ENCODE assay signal across 10 mouse cellular contexts in the genomic region with DNA sequence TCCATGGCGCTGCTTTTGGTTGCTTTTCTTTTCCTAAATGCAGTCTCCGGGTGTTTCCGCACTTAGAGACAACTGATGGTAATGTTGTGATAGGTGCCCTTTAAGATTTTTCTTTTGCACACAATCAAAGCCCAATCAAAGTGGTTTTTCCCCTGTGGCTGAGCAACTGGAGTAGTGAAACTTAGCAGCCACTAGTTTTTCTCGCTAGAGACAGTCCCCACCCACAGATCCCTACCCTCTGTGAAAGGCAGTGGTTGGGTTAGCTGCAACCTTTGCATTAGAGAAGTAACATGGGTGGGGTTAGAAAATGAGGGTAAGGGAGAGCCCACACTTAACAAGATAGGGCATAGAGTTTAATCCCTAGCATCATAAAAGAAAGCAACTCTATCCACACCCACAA. TPM values are rescaled to one million over a fixed set of nuclear protein-coding genes. Genes with fewer than 3 reads are reported as not detected.
DNase-seq lines count a peak whose midpoint lies in the region; ATAC-seq and TF ChIP-seq lines count a peak whose summit lies in the region.
"Had no signal": no experiment of that assay in that cellular context is flagged by ENCODE, and none has a peak within 500 bp of the region (broad histone marks: within the 10 kb centered on the region; RNA-seq: fewer than 3 reads in every experiment).

No protein-coding gene starts in this region.

- no peak overlapping the region; a peak in 1 of 4 replicates for H3K27ac ChIP-seq in heart, embryonic 14.5 days (replicated peaks in 1 of 2; ENCODE audit: control insufficient read depth in 1 of 2, insufficient read depth in 1 of 2, low read depth in 2 of 2, low read length in 2 of 2)
- H3K27ac ChIP-seq in heart, embryonic 10.5 days, result no peak overlapping the region
- no peak overlapping the region for H3K27ac ChIP-seq in kidney, adult 2 months (ENCODE audit: insufficient read depth, low read depth, low read length)
- H3K27ac ChIP-seq: hindbrain, embryonic 13.5 days had no signal

- no peak for ATAC-seq in heart, embryonic 14.5 days (ENCODE audit: insufficient number of reproducible peaks, insufficient read depth, low FRiP score, low read depth)
- peak; percentile 7; the same call in 1 of the 2 replicates for ATAC-seq in common myeloid progenitor, adult 5-6 weeks (replicated peaks; ENCODE audit: low read depth, poor library complexity, severe bottlenecking)
- ATAC-seq in monocyte, adult 5-6 weeks (replicated peaks; ENCODE audit: insufficient number of reproducible peaks, low FRiP score, low TSS enrichment, poor library complexity, severe bottlenecking), result peak; percentile 37; the same call in 1 of the 2 replicates
- ATAC-seq: forebrain, embryonic 16.5 days had no signal

- TF ChIP-seq POLR2A in kidney, adult 2 months (IDR thresholded peaks at IDR 0.05; ENCODE audit: low read depth, low read length), result no peak

- no peaks in the 10 kb centered on the region for H3K9me3 ChIP-seq in heart, embryonic 14.5 days (ENCODE audit: control insufficient read depth, low read length)
- H3K9me3 ChIP-seq in heart, embryonic 10.5 days, result no peaks in the 10 kb centered on the region
- H3K9me3 ChIP-seq: hindbrain, embryonic 13.5 days had no signal

- no peak for TF ChIP-seq CTCF in kidney, adult 2 months (conservative IDR thresholded peaks at IDR 0.05; ENCODE audit: insufficient read depth, insufficient read length, low read depth, low read length)

- no peaks in the 10 kb centered on the region for H3K4me1 ChIP-seq in heart, embryonic 14.5 days (ENCODE audit: control insufficient read depth in 2 of 2, insufficient read depth in 2 of 2, low read length in 2 of 2)
- H3K4me1 ChIP-seq in heart, embryonic 10.5 days, result 0 out of 2 replicates have a peak, but pooled peaks cover 5% of the 10 kb centered on the region
- no peaks in the 10 kb centered on the region for H3K4me1 ChIP-seq in kidney, adult 2 months (ENCODE audit: control insufficient read depth, insufficient read depth, low read length)
- H3K4me1 ChIP-seq: hindbrain, embryonic 13.5 days had no signal

- H3K27me3 ChIP-seq in heart, embryonic 14.5 days (ENCODE audit: control insufficient read depth, insufficient read depth, low read length), result no peaks in the 10 kb centered on the region
- 0 out of 2 replicates have a peak, but pooled peaks cover 3% of the 10 kb centered on the region for H3K27me3 ChIP-seq in heart, embryonic 10.5 days (ENCODE audit: insufficient read depth, poor library complexity, severe bottlenecking)
- no peaks in the 10 kb centered on the region for H3K27me3 ChIP-seq in kidney, adult 2 months (replicated peaks; ENCODE audit: control insufficient read depth, insufficient read depth, low read length)

- no peak for DNase-seq in heart, embryonic 10.5 days (ENCODE audit: low spot score)
- DNase-seq in B cell, adult 2 months, result peak; percentile 3 to 14
- DNase-seq in Muller cell, postnatal 12 days (ENCODE audit: inconsistent ontology term), result no peak
- DNase-seq in retina, postnatal 1 day, result no peak
- DNase-seq in kidney, adult 2 months, result no peak

- H3K9ac ChIP-seq in heart, embryonic 14.5 days (ENCODE audit: low read length), result no peak overlapping the region
- H3K9ac ChIP-seq: hindbrain, embryonic 13.5 days had no signal

- WGBS in heart, embryonic 14.5 days, result 79% methylated on average over 4 of the region's 4 CpGs
- 78% methylated on average over 4 of the region's 4 CpGs for WGBS in heart, embryonic 10.5 days
- WGBS in kidney, adult 2 months, result 74% methylated on average over 4 of the region's 4 CpGs

- H3K36me3 ChIP-seq in heart, embryonic 14.5 days (ENCODE audit: control insufficient read depth, insufficient read depth, low read length), result no peaks in the 10 kb centered on the region
- H3K36me3 ChIP-seq in heart, embryonic 10.5 days, result no peaks in the 10 kb centered on the region
- H3K36me3 ChIP-seq in kidney, adult 2 months (ENCODE audit: control insufficient read depth, insufficient read depth, low read length), result no peaks in the 10 kb centered on the region
- H3K36me3 ChIP-seq: hindbrain, embryonic 13.5 days had no signal

- H3K4me3 ChIP-seq in heart, embryonic 14.5 days (ENCODE audit: control insufficient read depth in 1 of 2, insufficient read depth in 1 of 2, low read depth in 1 of 2, low read length in 2 of 2), result no peak overlapping the region
- H3K4me3 ChIP-seq in heart, embryonic 10.5 days, result no peak overlapping the region
- no peak overlapping the region for H3K4me3 ChIP-seq in kidney, adult 2 months (ENCODE audit: insufficient read depth, low read depth, low read length)
- H3K4me3 ChIP-seq: hindbrain, embryonic 13.5 days had no signal

- peak overlapping the region; percentile 23 for H3K4me2 ChIP-seq in heart, embryonic 14.5 days (ENCODE audit: low read length)
- H3K4me2 ChIP-seq: hindbrain, embryonic 13.5 days had no signal

RNA-seq across cellular contexts. Expression of gene Tlr13, which starts 7.5 kb away (rescaled TPM):
- 0.69 and 0.89 TPM in 2 replicates for polyA plus RNA-seq in heart, embryonic 14.5 days (2014; fragmentation: Nextera tagmentation; extraction: Ambion mirVana)
- 0.05 and 0.08 TPM in 2 replicates for polyA plus RNA-seq in heart, embryonic 10.5 days (2016; fragmentation: Nextera tagmentation; extraction: Ambion mirVana)
- 0.05 and 0.97 TPM in 2 replicates for total RNA-seq in common myeloid progenitor, adult 5-6 weeks (2017)
- 152 to 248 TPM (median 234 TPM) in 3 replicates for total RNA-seq in monocyte, adult 5-6 weeks (2017)
- polyA plus RNA-seq in kidney, adult 2 months (2012; rRNA removed), result 0.31 and 0.48 TPM in 2 replicates

RNA-seq across cellular contexts. Expression of gene Pgk1, which starts 51.4 kb away (rescaled TPM):
- 708 and 743 TPM in 2 replicates for polyA plus RNA-seq in heart, embryonic 14.5 days (2014; fragmentation: Nextera tagmentation; extraction: Ambion mirVana)
- polyA plus RNA-seq in heart, embryonic 10.5 days (2016; fragmentation: Nextera tagmentation; extraction: Ambion mirVana), result 726 and 795 TPM in 2 replicates
- 203 and 235 TPM in 2 replicates for total RNA-seq in common myeloid progenitor, adult 5-6 weeks (2017)
- 128 to 201 TPM (median 187 TPM) in 3 replicates for total RNA-seq in monocyte, adult 5-6 weeks (2017)
- 325 and 361 TPM in 2 replicates for polyA plus RNA-seq in kidney, adult 2 months (2012; rRNA removed)

Comparison
In these comparisons a context has a peak if more than half of its experiments do, and no peak if none do; other contexts are left out.
1. DNase-seq: peak in B cell, adult 2 months (2 of 2); none in heart, embryonic 10.5 days (single experiment), Muller cell, postnatal 12 days (single experiment), retina, postnatal 1 day (single experiment) and kidney, adult 2 months (single experiment).